Mouse (Mus musculus): ENCODE data around the gene Ly6g5c.

- TF ChIP-seq TAL1 (IDR thresholded peaks at IDR 0.05; ENCODE audit: low read length): no peak
- no peak for TF ChIP-seq GATA1 (IDR thresholded peaks at IDR 0.05; ENCODE audit: low read length)
Observed at GRCm38 (mm10) chr17:35097164-35097655, 10.9 kb upstream of the Ly6g5c start.
